In the genomic region with DNA sequence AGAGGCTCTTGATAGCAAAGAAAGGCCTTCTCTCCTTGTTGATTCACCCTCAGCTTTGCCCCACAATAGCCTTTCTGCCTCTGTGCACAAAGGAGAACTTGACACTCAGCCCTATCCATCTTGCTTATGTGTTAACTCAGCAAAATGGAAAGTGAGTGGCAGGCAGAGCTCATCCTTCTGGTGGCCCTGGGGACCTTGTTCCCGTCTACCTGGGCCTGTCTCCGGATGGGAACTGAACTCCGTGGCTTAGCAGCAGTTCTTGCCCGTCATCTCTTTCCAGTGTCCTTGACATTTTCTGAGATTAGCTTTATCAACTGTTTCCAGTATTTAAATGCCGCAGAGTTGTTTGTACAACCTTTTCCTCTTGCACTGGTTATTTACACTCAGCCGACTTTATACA, we compare ENCODE assay signal across 15 mouse cellular contexts.
"Had no signal": no experiment of that assay in that cellular context is flagged by ENCODE, and none has a peak within 500 bp of the region (broad histone marks: within the 10 kb centered on the region; RNA-seq: fewer than 3 reads in every experiment).

No protein-coding gene starts in this region.

- DNase-seq: retina, postnatal 1 day; right cerebral cortex, adult 18-20 months; right cerebral cortex, postnatal 14 days; right cerebral cortex, postnatal 25 days; spleen, adult 18-20 months; thymus, adult 18-20 months; thymus, adult 2 months; thymus, postnatal 14 days; thymus, postnatal 25 days; thymus, postnatal 36 days; thymus, postnatal 4 days had no signal

- H3K36me3 ChIP-seq: neural tube, embryonic 13.5 days; neural tube, embryonic 15.5 days; stomach, embryonic 15.5 days had no signal

- H3K4me3 ChIP-seq: neural tube, embryonic 13.5 days; neural tube, embryonic 15.5 days; stomach, embryonic 15.5 days had no signal

- H3K9me3 ChIP-seq: neural tube, embryonic 13.5 days; neural tube, embryonic 15.5 days; stomach, embryonic 15.5 days had no signal

- H3K27ac ChIP-seq: neural tube, embryonic 13.5 days; neural tube, embryonic 15.5 days; stomach, embryonic 15.5 days; stomach, postnatal 0 days had no signal

- H3K27me3 ChIP-seq: neural tube, embryonic 13.5 days; neural tube, embryonic 15.5 days; stomach, embryonic 15.5 days had no signal
